Mouse (Mus musculus) brown adipose tissue, adult 24 weeks (tissue): ENCODE results near the gene Tiprl. TPM values are rescaled to one million over a fixed set of nuclear protein-coding genes. Genes with fewer than 3 reads are reported as not detected.

Source experiments
- H3K27ac ChIP-seq: fragments of 200-500 bp; replicated peaks from 2 replicates; pipeline ENCODE4 v1.5.1; 2012; ENCODE audit warnings: low read depth, mild to moderate bottlenecking, low read length
- H3K4me1 ChIP-seq: fragments of 200-500 bp; 2 replicates; pipeline ENCODE4 v1.6.1; 2012; ENCODE audit warnings: low read length, mixed read lengths; ENCODE audit not compliant: control insufficient read depth, insufficient read depth, insufficient read length
- H3K4me3 ChIP-seq: fragments of 200-500 bp; 2 replicates; pipeline ENCODE4 v1.5.1; 2012; ENCODE audit warnings: low read depth, mild to moderate bottlenecking, low read length, moderate library complexity; ENCODE audit not compliant: insufficient read depth
- polyA plus RNA-seq: library from polyadenylated mRNA; stranded (reverse); fragments of >200 nt; gene quantifications from 2 replicates; pipeline ENCODE4 v1.2.4, GENCODE M21; 2012; ENCODE audit not compliant: missing spikeins, insufficient read depth, insufficient read length

Tiprl gene
- polyA plus RNA-seq, 1 experiment = 41.5 TPM

DNA sequence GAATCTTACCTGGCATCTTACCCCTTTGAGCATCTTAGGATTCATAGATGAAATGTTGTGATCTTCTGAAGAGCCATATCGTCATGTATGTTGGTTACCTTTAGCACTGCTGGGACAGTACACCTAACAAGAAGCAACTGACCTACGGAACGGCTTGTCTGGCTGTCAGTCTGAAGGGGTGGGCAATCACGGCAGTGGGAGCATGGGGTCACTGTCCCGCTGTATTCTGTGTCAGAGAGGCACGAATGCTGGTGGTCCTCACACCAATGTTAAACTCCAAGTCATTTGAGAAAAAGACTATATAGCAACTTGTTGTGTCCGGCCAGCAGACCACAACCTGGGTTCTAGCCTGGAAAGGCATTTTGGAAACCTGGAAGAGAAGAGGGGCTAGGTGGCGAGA, 65.5 kb downstream of the Tiprl start:
- Histone ChIP-seq H3K4me3 (no peak overlapping the region), H3K4me1 (no peaks in the 10 kb centered on the region), H3K27ac (no peak overlapping the region)

DNA sequence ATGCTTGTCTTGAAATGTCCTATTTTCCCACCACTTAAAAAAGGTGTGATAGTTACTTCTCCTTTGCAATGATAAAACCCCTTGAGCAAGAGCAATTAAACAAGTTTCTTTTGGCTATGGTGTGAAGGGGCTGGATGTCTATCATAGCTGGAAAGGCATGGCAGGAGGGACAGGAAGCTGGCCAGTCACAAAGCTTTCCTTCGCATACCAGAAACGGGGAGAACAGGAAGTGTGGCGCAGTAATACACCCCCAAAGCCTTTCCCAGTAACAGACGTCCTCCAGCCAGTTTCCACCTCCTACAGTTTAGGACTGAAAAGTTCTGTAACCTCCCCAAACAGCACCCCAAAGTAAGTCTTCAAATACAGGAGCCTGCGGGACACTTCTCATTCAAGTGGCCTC, 66.6 kb downstream of the Tiprl start:
- Histone ChIP-seq H3K4me1 (no peaks in the 10 kb centered on the region), H3K27ac (no peak overlapping the region), H3K4me3 (no peak overlapping the region)

GRCm38 (mm10) chr1:165169462-165169861, 67.3 kb downstream of the Tiprl start:
- Histone ChIP-seq H3K4me1 (no peaks in the 10 kb centered on the region), H3K4me3 (no peak overlapping the region), H3K27ac (no peak overlapping the region)

GRCm38 (mm10) chr1:165164920-165165319, 71.9 kb downstream of the Tiprl start:
- Histone ChIP-seq H3K27ac (no peak overlapping the region), H3K4me3 (no peak overlapping the region), H3K4me1 (no peaks in the 10 kb centered on the region)

Other genes with a start within 250 kb of the Tiprl start
- gene Tbx19, start 76.2 kb downstream of the Tiprl start, polyA plus RNA-seq = not detected in 2 replicates
- gene Sft2d2, start 42.6 kb downstream of the Tiprl start, polyA plus RNA-seq = 23.5 and 29.0 TPM in 2 replicates
- gene Gpr161, start 58.8 kb upstream of the Tiprl start, polyA plus RNA-seq = 0.67 TPM in 1 of 2 replicates, not detected in the other
- 48.9 and 57.7 TPM in 2 replicates for gene Dcaf6, start 223.5 kb upstream of the Tiprl start, polyA plus RNA-seq
- gene Mpc2, start 223.6 kb upstream of the Tiprl start, polyA plus RNA-seq = 2,118 and 2,348 TPM in 2 replicates
- gene Adcy10, start 248.2 kb upstream of the Tiprl start, polyA plus RNA-seq = 5.6 and 5.7 TPM in 2 replicates